Comparison of ENCODE assay signal across 15 mouse cellular contexts in the genomic region with DNA sequence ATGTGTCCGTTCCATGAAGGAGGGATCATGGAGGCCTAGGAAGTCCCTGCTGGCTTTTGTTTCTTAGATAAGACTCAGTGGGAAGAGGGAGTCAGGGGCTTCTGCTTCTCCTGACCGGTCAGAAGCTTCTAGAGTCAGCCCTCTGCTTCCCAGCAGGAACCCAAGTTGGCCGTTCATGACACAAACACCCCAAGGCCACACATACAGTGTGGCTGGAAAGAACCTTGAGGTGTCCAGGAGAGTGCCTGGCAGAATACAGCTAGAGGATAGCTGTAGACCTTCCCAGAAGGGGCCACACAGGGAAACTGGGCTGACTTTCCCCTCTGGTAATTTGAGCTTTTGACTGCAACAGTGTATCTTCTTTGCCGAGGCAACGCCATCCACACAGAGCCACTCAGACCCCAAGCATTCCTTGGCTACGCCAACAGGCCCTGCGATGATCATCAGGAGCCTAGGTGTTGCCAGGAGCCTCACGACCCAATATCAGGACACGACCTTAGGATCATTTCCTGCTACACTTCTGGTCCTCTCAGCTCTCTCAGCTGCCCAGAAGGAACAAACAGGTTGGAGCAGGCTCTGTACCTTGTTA. TPM values are rescaled to one million over a fixed set of nuclear protein-coding genes. Genes with fewer than 3 reads are reported as not detected.
DNase-seq lines count a peak whose midpoint lies in the region; ATAC-seq lines count a peak whose summit lies in the region.
"Had no signal": no experiment of that assay in that cellular context is flagged by ENCODE, and none has a peak within 500 bp of the region (broad histone marks: within the 10 kb centered on the region; RNA-seq: fewer than 3 reads in every experiment).

No protein-coding gene starts in this region.

- no peak overlapping the region for H3K27ac ChIP-seq in kidney, embryonic 15.5 days
- peak overlapping the region; percentile 93 for H3K27ac ChIP-seq in heart, embryonic 11.5 days (ENCODE audit: low read depth, low read length)
- no peak overlapping the region for H3K27ac ChIP-seq in liver, embryonic 12.5 days
- H3K27ac ChIP-seq: hindbrain, postnatal 0 days had no signal

- ATAC-seq in kidney, embryonic 15.5 days (replicated peaks; ENCODE audit: low FRiP score), result no peak
- ATAC-seq in heart, embryonic 11.5 days (replicated peaks; ENCODE audit: insufficient number of reproducible peaks, low FRiP score, low TSS enrichment), result no peak
- ATAC-seq in liver, embryonic 12.5 days, result no peak
- ATAC-seq in megakaryocyte progenitor cell, adult 5-6 weeks (replicated peaks; ENCODE audit: poor library complexity), result no peak
- ATAC-seq: Patski had no signal

- no peaks in the 10 kb centered on the region for H3K9me3 ChIP-seq in kidney, embryonic 15.5 days (replicated peaks)
- no peaks in the 10 kb centered on the region for H3K9me3 ChIP-seq in heart, embryonic 11.5 days (replicated peaks; ENCODE audit: control insufficient read depth, low read length)
- no peaks in the 10 kb centered on the region for H3K9me3 ChIP-seq in liver, embryonic 12.5 days (replicated peaks)

- H3K4me3 ChIP-seq in kidney, embryonic 15.5 days (replicated peaks), result no peak overlapping the region
- H3K4me3 ChIP-seq in heart, embryonic 11.5 days (ENCODE audit: low read depth, low read length), result no peak overlapping the region
- no peak overlapping the region for H3K4me3 ChIP-seq in liver, embryonic 12.5 days
- H3K4me3 ChIP-seq: erythroblast, embryonic 14.5 days had no signal

- H3K9ac ChIP-seq in kidney, embryonic 15.5 days, result no peak overlapping the region
- H3K9ac ChIP-seq in heart, embryonic 11.5 days (ENCODE audit: low read depth, low read length), result no peak overlapping the region
- no peak overlapping the region for H3K9ac ChIP-seq in liver, embryonic 12.5 days

- DNase-seq in kidney, postnatal 10 days, result peak; percentile 3
- peak; percentile 2 for DNase-seq in urinary bladder, postnatal 25 days (ENCODE audit: low spot score)
- DNase-seq in urinary bladder, postnatal 10 days (ENCODE audit: low spot score), result no peak
- peak; percentile 40 for DNase-seq in testis, postnatal 10 days (ENCODE audit: low spot score)
- DNase-seq: cerebellum, adult 18-20 months; embryo, embryonic 11 days had no signal

- H3K36me3 ChIP-seq in kidney, embryonic 15.5 days, result peaks cover 23% of the 10 kb centered on the region
- H3K36me3 ChIP-seq in heart, embryonic 11.5 days (ENCODE audit: control insufficient read depth, insufficient read depth, low read length), result peaks cover 5% of the 10 kb centered on the region
- H3K36me3 ChIP-seq in liver, embryonic 12.5 days, result peaks cover 13% of the 10 kb centered on the region

- no peak overlapping the region for H3K4me2 ChIP-seq in kidney, embryonic 15.5 days
- no peak overlapping the region for H3K4me2 ChIP-seq in heart, embryonic 11.5 days
- H3K4me2 ChIP-seq in liver, embryonic 12.5 days, result no peak overlapping the region

- H3K27me3 ChIP-seq in kidney, embryonic 15.5 days, result peaks cover 16% of the 10 kb centered on the region
- H3K27me3 ChIP-seq in heart, embryonic 11.5 days (ENCODE audit: control insufficient read depth, insufficient read depth, low read length), result no peaks in the 10 kb centered on the region
- H3K27me3 ChIP-seq in liver, embryonic 12.5 days (replicated peaks), result peaks cover 37% of the 10 kb centered on the region
- H3K27me3 ChIP-seq: Patski had no signal

- peaks cover 28% of the 10 kb centered on the region for H3K4me1 ChIP-seq in kidney, embryonic 15.5 days
- peaks cover 27% of the 10 kb centered on the region for H3K4me1 ChIP-seq in heart, embryonic 11.5 days (ENCODE audit: control insufficient read depth, insufficient read depth, low read length)
- peaks cover 22% of the 10 kb centered on the region for H3K4me1 ChIP-seq in liver, embryonic 12.5 days

- WGBS in kidney, embryonic 15.5 days, result 48% methylated on average over 9 of the region's 9 CpGs
- 42% methylated on average over 9 of the region's 9 CpGs for WGBS in heart, embryonic 11.5 days (ENCODE audit: insufficient replicate concordance)
- 53% methylated on average over 9 of the region's 9 CpGs for WGBS in liver, embryonic 12.5 days (ENCODE audit: insufficient replicate concordance)

RNA-seq across cellular contexts. Expression of gene Rrad, which starts 2.1 kb away (rescaled TPM):
- 11.8 and 15.7 TPM in 2 replicates for polyA plus RNA-seq in kidney, embryonic 15.5 days (2015; fragmentation: Nextera tagmentation; extraction: Ambion mirVana)
- polyA plus RNA-seq in heart, embryonic 11.5 days (2014; fragmentation: Nextera tagmentation; extraction: Ambion mirVana), result 300 and 328 TPM in 2 replicates
- polyA plus RNA-seq in liver, embryonic 12.5 days (2016; fragmentation: Nextera tagmentation; extraction: Ambion mirVana), result 0.79 and 1.2 TPM in 2 replicates
- total RNA-seq in megakaryocyte progenitor cell, adult 5-6 weeks (2015), result 0.76 and 1.2 TPM in 2 replicates
- 1.5 and 1.9 TPM in 2 replicates for total RNA-seq in megakaryocyte progenitor cell, adult 5-6 weeks (2017)

RNA-seq across cellular contexts. Expression of gene Ciao2b, which starts 8.5 kb away (rescaled TPM):
- 104 and 110 TPM in 2 replicates for polyA plus RNA-seq in kidney, embryonic 15.5 days (2015; fragmentation: Nextera tagmentation; extraction: Ambion mirVana)
- polyA plus RNA-seq in heart, embryonic 11.5 days (2014; fragmentation: Nextera tagmentation; extraction: Ambion mirVana), result 189 and 199 TPM in 2 replicates
- polyA plus RNA-seq in liver, embryonic 12.5 days (2016; fragmentation: Nextera tagmentation; extraction: Ambion mirVana), result 71.8 and 74.7 TPM in 2 replicates
- 12.0 and 15.7 TPM in 2 replicates for total RNA-seq in megakaryocyte progenitor cell, adult 5-6 weeks (2015)
- 20.7 and 22.1 TPM in 2 replicates for total RNA-seq in megakaryocyte progenitor cell, adult 5-6 weeks (2017)

RNA-seq across cellular contexts. Expression of gene Cdh16, which starts 9.1 kb away (rescaled TPM):
- polyA plus RNA-seq in kidney, embryonic 15.5 days (2015; fragmentation: Nextera tagmentation; extraction: Ambion mirVana), result 238 and 241 TPM in 2 replicates
- 14.5 and 16.4 TPM in 2 replicates for polyA plus RNA-seq in heart, embryonic 11.5 days (2014; fragmentation: Nextera tagmentation; extraction: Ambion mirVana)
- 0.21 and 0.36 TPM in 2 replicates for polyA plus RNA-seq in liver, embryonic 12.5 days (2016; fragmentation: Nextera tagmentation; extraction: Ambion mirVana)
- not detected in 2 replicates for total RNA-seq in megakaryocyte progenitor cell, adult 5-6 weeks (2015)
- not detected in 2 replicates for total RNA-seq in megakaryocyte progenitor cell, adult 5-6 weeks (2017)
- total RNA-seq: hindbrain, postnatal 0 days; left cerebral cortex, postnatal 25 days had no signal
- polyA plus RNA-seq: CD4-positive, CD25-positive, alpha-beta regulatory T cell, adult 4 months; erythroblast, embryonic 14.5 days; hindbrain, postnatal 0 days had no signal

RNA-seq across cellular contexts. Expression of gene Pdp2, which starts 42.0 kb away (rescaled TPM):
- 17.8 and 18.7 TPM in 2 replicates for polyA plus RNA-seq in kidney, embryonic 15.5 days (2015; fragmentation: Nextera tagmentation; extraction: Ambion mirVana)
- 9.5 and 10.2 TPM in 2 replicates for polyA plus RNA-seq in heart, embryonic 11.5 days (2014; fragmentation: Nextera tagmentation; extraction: Ambion mirVana)
- polyA plus RNA-seq in liver, embryonic 12.5 days (2016; fragmentation: Nextera tagmentation; extraction: Ambion mirVana), result 5.8 and 6.0 TPM in 2 replicates
- total RNA-seq in megakaryocyte progenitor cell, adult 5-6 weeks (2015), result 8.8 and 9.3 TPM in 2 replicates
- total RNA-seq in megakaryocyte progenitor cell, adult 5-6 weeks (2017), result 7.2 and 9.2 TPM in 2 replicates

Comparison
In these comparisons a context has a peak if more than half of its experiments do, and no peak if none do; other contexts are left out.
1. RNA of gene Rrad, which starts 2.1 kb away (polyA plus RNA-seq): 300 to 328 TPM in heart, embryonic 11.5 days; 11.8 to 15.7 TPM in kidney, embryonic 15.5 days and 0.79 to 1.2 TPM in liver, embryonic 12.5 days; every median in the first group is over 10 times any median in the second.
2. RNA of gene Cdh16, which starts 9.1 kb away (polyA plus RNA-seq): 238 to 241 TPM in kidney, embryonic 15.5 days; 14.5 to 16.4 TPM in heart, embryonic 11.5 days and 0.21 to 0.36 TPM in liver, embryonic 12.5 days; every median in the first group is over 10 times any median in the second.